Mouse (Mus musculus) CH12.LX (cell line): ENCODE measurements at regions not wholly inside any gene's neighbourhood (a gene's known extent, or its start where the extent isn't known, plus 50 kb on each side); places are given as distances from the start of the nearest gene placed in this dataset.

Experiments used
- BHLHE40 ChIP-seq: IDR thresholded peaks from 2 replicates; pipeline ENCODE4 v1.6.1; 2011; ENCODE audit warnings: mild to moderate bottlenecking, low read depth, low read length, improper control_type of control experiment
- CTCF ChIP-seq, 2 experiments: IDR thresholded peaks in 1 of 2; conservative IDR thresholded peaks in 1 of 2; 2 replicates each; pipeline ENCODE4 v1.5.1; 2011 to 2012; ENCODE audit warnings: low read depth in 2 of 2, low read length in 2 of 2, improper control_type of control experiment in 1 of 2, inconsistent platforms in 1 of 2, mild to moderate bottlenecking in 1 of 2, moderate library complexity in 1 of 2
- MXI1 ChIP-seq: IDR thresholded peaks from 2 replicates; pipeline ENCODE4 v1.6.1; 2011; ENCODE audit warnings: mild to moderate bottlenecking, low read depth, low read length, improper control_type of control experiment
- NRF1 ChIP-seq: IDR thresholded peaks from 2 replicates; pipeline ENCODE4 v1.6.1; 2014; ENCODE audit warnings: low read depth, mild to moderate bottlenecking, inconsistent platforms, low read length, improper control_type of control experiment, moderate library complexity
- POLR2A ChIP-seq: IDR thresholded peaks from 2 replicates; pipeline ENCODE4 v1.6.1; 2011; ENCODE audit warnings: low read depth, mild to moderate bottlenecking, improper control_type of control experiment, low read length
- RAD21 ChIP-seq: IDR thresholded peaks from 2 replicates; pipeline ENCODE4 v1.6.1; 2011; ENCODE audit warnings: low read depth, mild to moderate bottlenecking, low read length, improper control_type of control experiment, moderate library complexity
- TCF12 ChIP-seq: IDR thresholded peaks from 2 replicates; pipeline ENCODE4 v1.6.1; 2014; ENCODE audit warnings: low read depth, mild to moderate bottlenecking, inconsistent platforms, low read length, improper control_type of control experiment
- UBTF ChIP-seq: IDR thresholded peaks from 2 replicates; pipeline ENCODE4 v1.6.1; 2012; ENCODE audit warnings: low read depth, mild to moderate bottlenecking, inconsistent platforms, low read length, improper control_type of control experiment, moderate library complexity
- ZMIZ1 ChIP-seq: IDR thresholded peaks from 2 replicates; pipeline ENCODE4 v1.6.1; 2012; ENCODE audit warnings: low read depth, mild to moderate bottlenecking, inconsistent platforms, low read length, improper control_type of control experiment
- ZNF384 ChIP-seq: IDR thresholded peaks from 2 replicates; pipeline ENCODE4 v1.6.1; 2012; ENCODE audit warnings: low read depth, low read length, improper control_type of control experiment, inconsistent platforms

GRCm38 (mm10) chr2:94236479-94236878 lies 78.7 kb upstream of the Hsd17b12 start:
- TF ChIP-seq CTCF (conservative IDR thresholded peaks at IDR 0.05 in 1 of 2, IDR thresholded peaks at IDR 0.05 in 1 of 2; ENCODE audit: low read depth in 2 of 2, low read length in 2 of 2) (no peak), POLR2A (no peak), ZNF384 (no peak), BHLHE40 (no peak), RAD21 (no peak), NRF1 (no peak), TCF12 (no peak), MXI1 (no peak), UBTF (no peak), ZMIZ1 (no peak)
